Mouse (Mus musculus) E14TG2a.4 (cell line): ENCODE results near the gene Slc24a3.

Source experiments
- H3K27me3 ChIP-seq: 2 replicates; pipeline ENCODE4 v1.6.1; 2014; ENCODE audit warnings: low read length, control low read depth; ENCODE audit not compliant: insufficient read depth
- H3K36me3 ChIP-seq: 2 replicates; pipeline ENCODE4 v1.6.1; 2014; ENCODE audit warnings: low read length, control low read depth; ENCODE audit not compliant: insufficient read depth
- H3K4me1 ChIP-seq: replicated peaks from 2 replicates; pipeline ENCODE4 v1.6.1; 2014; ENCODE audit warnings: low read depth, low read length, control low read depth
- H3K4me3 ChIP-seq: replicated peaks from 2 replicates; pipeline ENCODE4 v1.5.1; 2014; ENCODE audit warnings: mild to moderate bottlenecking, low read length
- H3K9me3 ChIP-seq: 2 replicates; pipeline ENCODE4 v1.6.1; 2014; ENCODE audit warnings: low read length, control low read depth
- CTCF ChIP-seq: conservative IDR thresholded peaks from 2 replicates; pipeline ENCODE4 v1.5.1; 2014; ENCODE audit warnings: low read length
- NANOG ChIP-seq: IDR thresholded peaks from 2 replicates; pipeline ENCODE4 v1.6.1; 2014; ENCODE audit warnings: borderline replicate concordance, low read length, mixed read lengths
- POU5F1 ChIP-seq: IDR thresholded peaks from 2 replicates; pipeline ENCODE4 v1.6.1; 2014; ENCODE audit warnings: low read length, borderline replicate concordance

The Slc24a3 gene

GRCm38 (mm10) chr2:145631123-145631798, 463.7 kb downstream of the Slc24a3 start:
- no peak for TF ChIP-seq NANOG
- TF ChIP-seq CTCF: no peak
- TF ChIP-seq POU5F1: no peak
- Histone ChIP-seq H3K4me3 (no peak overlapping the region), H3K27me3 (no peaks in the 10 kb centered on the region), H3K9me3 (no peaks in the 10 kb centered on the region), H3K4me1 (no peaks in the 10 kb centered on the region), H3K36me3 (no peaks in the 10 kb centered on the region)

- Histone ChIP-seq H3K9me3 (no peaks in the 10 kb centered on the region), H3K4me1 (no peaks in the 10 kb centered on the region), H3K4me3 (no peak overlapping the region), H3K27me3 (no peaks in the 10 kb centered on the region), H3K36me3 (no peaks in the 10 kb centered on the region)
- TF ChIP-seq POU5F1 (no peak), NANOG (no peak), CTCF (no peak)
Observed at GRCm38 (mm10) chr2:145631799-145632174, 464.2 kb downstream of the Slc24a3 start.

GRCm38 (mm10) chr2:145633811-145634210, 466.3 kb downstream of the Slc24a3 start:
- Histone ChIP-seq H3K36me3 (no peaks in the 10 kb centered on the region), H3K27me3 (no peaks in the 10 kb centered on the region), H3K4me1 (no peaks in the 10 kb centered on the region), H3K4me3 (no peak overlapping the region), H3K9me3 (0 out of 2 replicates have a peak, but pooled peaks cover 4% of the 10 kb centered on the region)
- TF ChIP-seq POU5F1: no peak

GRCm38 (mm10) chr2:145640255-145640984, 472.9 kb downstream of the Slc24a3 start:
- 0 out of 2 replicates have a peak, but pooled peaks cover 4% of the 10 kb centered on the region for H3K9me3 ChIP-seq
- no peak for TF ChIP-seq CTCF
- no peak for TF ChIP-seq POU5F1
- TF ChIP-seq NANOG: no peak
- H3K27me3 ChIP-seq: no peaks in the 10 kb centered on the region
- H3K36me3 ChIP-seq: no peaks in the 10 kb centered on the region
- H3K4me3 ChIP-seq: no peak overlapping the region
- peaks cover 6% of the 10 kb centered on the region for H3K4me1 ChIP-seq

- Histone ChIP-seq H3K4me1 (peaks cover 16% of the 10 kb centered on the region), H3K9me3 (peaks cover 4% of the 10 kb centered on the region; the same call in 1 of the 2 replicates), H3K27me3 (no peaks in the 10 kb centered on the region), H3K36me3 (no peaks in the 10 kb centered on the region), H3K4me3 (no peak overlapping the region)
- no peak for TF ChIP-seq POU5F1
- TF ChIP-seq NANOG: no peak
- 0 out of 2 replicates have a peak, but pooled peaks have one; percentile 7 for TF ChIP-seq CTCF
Observed at GRCm38 (mm10) chr2:145655373-145655960, 487.9 kb downstream of the Slc24a3 start.

GRCm38 (mm10) chr2:145656121-145656520, 488.6 kb downstream of the Slc24a3 start:
- H3K4me3 ChIP-seq: no peak overlapping the region

GRCm38 (mm10) chr2:145656716-145657115, 489.2 kb downstream of the Slc24a3 start:
- no peak for TF ChIP-seq CTCF
- TF ChIP-seq NANOG: no peak
- no peak for TF ChIP-seq POU5F1
- no peaks in the 10 kb centered on the region for H3K27me3 ChIP-seq
- peaks cover 19% of the 10 kb centered on the region for H3K4me1 ChIP-seq
- H3K36me3 ChIP-seq: no peaks in the 10 kb centered on the region
- H3K9me3 ChIP-seq: no peaks in the 10 kb centered on the region
- H3K4me3 ChIP-seq: no peak overlapping the region

More at GRCm38 (mm10) chr2:145656121-145656520, 488.6 kb downstream of the Slc24a3 start:
- Histone ChIP-seq H3K9me3 (no peaks in the 10 kb centered on the region), H3K36me3 (no peaks in the 10 kb centered on the region), H3K27me3 (no peaks in the 10 kb centered on the region), H3K4me1 (peaks cover 16% of the 10 kb centered on the region)
- no peak for TF ChIP-seq CTCF
- TF ChIP-seq NANOG: no peak
- no peak for TF ChIP-seq POU5F1

- Histone ChIP-seq H3K4me3 (no peak overlapping the region), H3K4me1 (peaks cover 9% of the 10 kb centered on the region), H3K27me3 (0 out of 2 replicates have a peak, but pooled peaks cover 3% of the 10 kb centered on the region), H3K36me3 (no peaks in the 10 kb centered on the region), H3K9me3 (no peaks in the 10 kb centered on the region)
- TF ChIP-seq NANOG: no peak
- TF ChIP-seq POU5F1: no peak
Observed at GRCm38 (mm10) chr2:145661242-145661641, 493.7 kb downstream of the Slc24a3 start.
